Mouse (Mus musculus) stomach, embryonic 14.5 days (tissue): Measurements from ENCODE around the gene Abcf3. TPM values are rescaled to one million over a fixed set of nuclear protein-coding genes. Genes with fewer than 3 reads are reported as not detected.

Experiments used
- ATAC-seq: fragments of 200-750 bp; cut with Nextera tagmentation; 2 replicates; pipeline ENCODE4 v1.8.0; 2017; ENCODE audit warnings: low read depth, moderate TSS enrichment; ENCODE audit not compliant: insufficient number of reproducible peaks, insufficient read depth, low FRiP score
- H3K27ac ChIP-seq: fragments of 300-500 bp; sonication (generic); 2 replicates; pipeline ENCODE4 v1.5.1; 2014; ENCODE audit warnings: mild to moderate bottlenecking, low read length, moderate library complexity, mixed read lengths
- H3K27me3 ChIP-seq: fragments of 300-500 bp; sonication (generic); 2 replicates; pipeline ENCODE4 v1.6.1; 2014; ENCODE audit warnings: low read length, control low read depth, mixed read lengths; ENCODE audit not compliant: control insufficient read depth, insufficient read depth
- H3K36me3 ChIP-seq: fragments of 300-500 bp; sonication (generic); 2 replicates; pipeline ENCODE4 v1.6.1; 2014; ENCODE audit warnings: mild to moderate bottlenecking, control low read depth, low read length, moderate library complexity, mixed read lengths; ENCODE audit not compliant: control insufficient read depth, insufficient read depth
- H3K4me1 ChIP-seq: fragments of 300-500 bp; sonication (generic); 2 replicates; pipeline ENCODE4 v1.6.1; 2014; ENCODE audit warnings: low read length, control low read depth, mixed read lengths; ENCODE audit not compliant: control insufficient read depth, insufficient read depth
- H3K4me2 ChIP-seq: fragments of 300-500 bp; sonication (generic); replicated peaks from 2 replicates; pipeline ENCODE4 v1.6.1; 2014; ENCODE audit warnings: low read depth, low read length, control low read depth
- H3K4me3 ChIP-seq: fragments of 300-500 bp; sonication (generic); 2 replicates; pipeline ENCODE4 v1.5.1; 2014; ENCODE audit warnings: low read depth, low read length, control low read depth
- H3K9ac ChIP-seq: fragments of 300-500 bp; sonication (generic); replicated peaks from 2 replicates; pipeline ENCODE4 v1.6.1; 2014; ENCODE audit warnings: low read depth, mild to moderate bottlenecking, control low read depth, low read length, moderate library complexity, mixed read lengths
- H3K9me3 ChIP-seq: fragments of 300-500 bp; sonication (generic); 2 replicates; pipeline ENCODE4 v1.6.1; 2016; ENCODE audit warnings: low read depth, low read length, control low read depth; ENCODE audit not compliant: control insufficient read depth
- WGBS: fragments of 180-500 bp; shearing (Covaris S2); extraction: QIAGEN DNeasy Blood & Tissue Kit; methylation state at CpG from one replicate; pipeline ENCODE4 v1.1.7; 2014; 5-methylcytosine and 5-hydroxymethylcytosine counted together
- polyA plus RNA-seq: library from polyadenylated mRNA; unstranded; fragments of >200 nt; fragmentation: Nextera tagmentation; extraction: Ambion mirVana; gene quantifications from 2 replicates; pipeline ENCODE4 v1.2.1, GENCODE M21; 2014

Gene Abcf3
- polyA plus RNA-seq, 1 experiment from 2014 or later, result 53.0 TPM

- no peaks in the 10 kb centered on the region for H3K27me3 ChIP-seq
- ATAC-seq, result peak; percentile 36; the same call in 1 of the 2 replicates
These were observed 30.5 kb upstream of the Abcf3 start for GRCm38 (mm10) chr16:20517701-20518374.

DNA sequence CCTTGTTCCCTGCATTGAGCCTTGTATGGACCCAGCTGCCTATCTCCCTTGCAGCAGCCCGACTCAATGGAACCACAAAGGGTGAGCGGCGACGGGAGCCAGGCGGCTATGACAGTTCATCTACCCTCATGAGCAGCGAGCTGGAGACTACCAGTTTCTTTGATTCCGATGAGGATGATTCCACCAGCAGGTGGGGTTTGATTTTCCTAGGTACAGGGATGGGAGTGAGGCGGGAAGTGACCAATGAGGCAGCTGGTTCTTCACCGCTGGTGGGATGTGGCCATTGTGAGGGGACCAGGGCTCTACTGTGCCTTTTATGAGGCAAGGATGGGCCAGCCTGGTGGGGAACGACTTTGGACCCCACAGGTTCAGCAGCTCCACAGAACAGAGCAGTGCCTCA is 24.5 kb upstream of the Abcf3 start:
- no peak overlapping the region for H3K4me2 ChIP-seq
- 0 out of 2 replicates have a peak, but pooled peaks cover 3% of the 10 kb centered on the region for H3K4me1 ChIP-seq
- H3K27ac ChIP-seq, result no peak overlapping the region
- H3K4me3 ChIP-seq, result no peak overlapping the region
- 85% methylated on average over 10 of the region's 10 CpGs for WGBS
- H3K9me3 ChIP-seq, result no peaks in the 10 kb centered on the region
- no peaks in the 10 kb centered on the region for H3K27me3 ChIP-seq
- ATAC-seq, result no peak
- H3K9ac ChIP-seq, result no peak overlapping the region
- peaks cover 59% of the 10 kb centered on the region for H3K36me3 ChIP-seq

More at GRCm38 (mm10) chr16:20517701-20518374, 30.5 kb upstream of the Abcf3 start:
- Histone ChIP-seq H3K9ac (peak overlapping the region; percentile 90), H3K9me3 (no peaks in the 10 kb centered on the region), H3K4me1 (0 out of 2 replicates have a peak, but pooled peaks cover 10% of the 10 kb centered on the region), H3K4me3 (peak overlapping the region; percentile 94), H3K4me2 (peak overlapping the region; percentile 82), H3K27ac (peak overlapping the region; percentile 94), H3K36me3 (peaks cover 5% of the 10 kb centered on the region)
- 0% methylated on average over 6 of the region's 6 CpGs for WGBS

GRCm38 (mm10) chr16:20528779-20529178 is 19.6 kb upstream of the Abcf3 start:
- no peak overlapping the region for H3K4me2 ChIP-seq
- no peak for ATAC-seq
- WGBS, result 91% methylated on average over 5 of the region's 5 CpGs
- H3K4me1 ChIP-seq, result no peaks in the 10 kb centered on the region
- no peaks in the 10 kb centered on the region for H3K27me3 ChIP-seq
- no peaks in the 10 kb centered on the region for H3K9me3 ChIP-seq
- H3K9ac ChIP-seq, result no peak overlapping the region
- H3K27ac ChIP-seq, result no peak overlapping the region
- H3K36me3 ChIP-seq, result peaks cover 87% of the 10 kb centered on the region
- no peak overlapping the region for H3K4me3 ChIP-seq

DNA sequence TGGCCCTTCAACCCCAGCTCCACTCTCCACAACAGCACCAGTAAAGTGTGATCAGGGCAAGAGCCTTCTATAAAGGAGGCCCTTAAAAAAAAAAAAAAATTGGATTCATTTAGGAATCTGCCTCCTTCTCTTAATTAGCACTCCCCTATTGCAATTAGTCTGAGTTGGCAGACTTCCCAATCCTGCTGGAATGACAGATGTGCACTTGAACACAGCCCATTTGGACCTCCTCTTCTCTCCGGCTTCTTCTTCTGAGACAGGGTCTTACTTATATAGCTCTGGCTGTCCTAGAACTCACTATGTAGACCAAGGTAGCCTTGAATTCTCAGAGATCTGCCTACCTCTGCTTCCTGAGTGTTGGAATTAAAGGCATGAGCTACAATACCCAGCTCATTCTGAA is 19.0 kb upstream of the Abcf3 start:
- no peak overlapping the region for H3K4me3 ChIP-seq
- H3K27ac ChIP-seq, result no peak overlapping the region
- 69% methylated on average over 1 of the region's 1 CpGs for whole genome bisulfite sequencing
- peaks cover 81% of the 10 kb centered on the region for H3K36me3 ChIP-seq
- no peak overlapping the region for H3K9ac ChIP-seq
- H3K4me1 ChIP-seq, result no peaks in the 10 kb centered on the region
- no peak for ATAC-seq
- H3K9me3 ChIP-seq, result no peaks in the 10 kb centered on the region
- no peak overlapping the region for H3K4me2 ChIP-seq
- H3K27me3 ChIP-seq, result no peaks in the 10 kb centered on the region

- 92% methylated on average over 20 of the region's 20 CpGs for WGBS
These were observed 17.4 kb upstream of the Abcf3 start for GRCm38 (mm10) chr16:20530941-20531340.

GRCm38 (mm10) chr16:20534617-20535295 is 13.6 kb upstream of the Abcf3 start:
- ATAC-seq, result no peak
- Histone ChIP-seq H3K27me3 (no peaks in the 10 kb centered on the region), H3K36me3 (peaks cover 51% of the 10 kb centered on the region), H3K9ac (no peak overlapping the region; the same call in 1 of the 2 replicates), H3K4me3 (no peak overlapping the region), H3K4me1 (peaks cover 21% of the 10 kb centered on the region), H3K9me3 (no peaks in the 10 kb centered on the region), H3K27ac (no peak overlapping the region), H3K4me2 (peak overlapping the region; percentile 14; the same call in 1 of the 2 replicates)
- 47% methylated on average over 10 of the region's 10 CpGs for WGBS

More at GRCm38 (mm10) chr16:20530941-20531340, 17.4 kb upstream of the Abcf3 start:
- no peaks in the 10 kb centered on the region for H3K27me3 ChIP-seq
- no peak overlapping the region for H3K4me2 ChIP-seq
- no peak for ATAC-seq
- no peak overlapping the region for H3K9ac ChIP-seq
- H3K4me3 ChIP-seq, result no peak overlapping the region
- H3K36me3 ChIP-seq, result peaks cover 68% of the 10 kb centered on the region
- no peaks in the 10 kb centered on the region for H3K4me1 ChIP-seq
- no peak overlapping the region for H3K27ac ChIP-seq
- H3K9me3 ChIP-seq, result no peaks in the 10 kb centered on the region

- peaks cover 21% of the 10 kb centered on the region for H3K4me1 ChIP-seq
- H3K4me2 ChIP-seq, result peak within 1 kb of the TSS; percentile 92
- H3K4me3 ChIP-seq, result peak within 1 kb of the TSS; percentile 75
- H3K9me3 ChIP-seq, result no peaks in the 10 kb centered on the region
- peak within 1 kb of the TSS; percentile 75 for H3K9ac ChIP-seq
- H3K27ac ChIP-seq, result peak within 1 kb of the TSS; percentile 73; the same call in 1 of the 2 replicates
- ATAC-seq, result peak; percentile 98
- H3K36me3 ChIP-seq, result peaks cover 52% of the 10 kb centered on the region
- under 1% methylated on average over 49 of the region's 52 CpGs for WGBS
- H3K27me3 ChIP-seq, result no peaks in the 10 kb centered on the region
These were observed 12.9 kb upstream of the Abcf3 start, which contains the start of gene Ap2m1 for GRCm38 (mm10) chr16:20535296-20536080. Gene Ap2m1, plus strand, starts transcription at chr16:20535478.

DNA sequence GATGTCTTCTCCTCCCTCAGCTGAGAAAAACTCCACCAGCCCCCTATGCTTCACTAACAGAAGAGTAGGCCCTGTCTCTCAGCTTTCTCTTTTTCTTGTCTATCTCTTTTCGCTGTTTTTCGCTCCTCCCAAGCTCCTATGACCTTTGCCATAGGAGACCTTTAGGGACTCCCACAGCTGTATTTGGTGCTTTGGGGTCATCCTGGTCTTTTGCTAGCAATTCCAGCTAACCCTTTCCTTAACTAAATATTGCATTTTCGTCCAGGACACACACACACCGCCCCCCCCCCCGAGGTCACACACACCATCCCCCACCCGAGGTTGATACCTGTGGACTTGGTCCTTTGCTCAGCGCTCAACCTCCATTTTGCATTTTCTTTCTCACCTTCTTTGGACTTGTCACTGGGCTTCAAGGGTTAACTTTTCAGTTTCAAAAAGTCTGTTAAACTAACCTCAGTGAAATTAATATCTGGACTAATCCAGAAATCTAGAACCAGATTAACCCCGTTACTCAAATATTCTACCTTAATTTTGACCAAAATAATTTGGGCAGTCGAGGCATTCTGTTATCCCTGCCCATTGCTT is 12.2 kb upstream of the Abcf3 start:
- peak overlapping the region; percentile 92 for H3K4me2 ChIP-seq
- 29% methylated on average over 9 of the region's 9 CpGs for WGBS

More for the DNA sequence above, 12.2 kb upstream of the Abcf3 start:
- Histone ChIP-seq H3K36me3 (peaks cover 52% of the 10 kb centered on the region), H3K27ac (no peak overlapping the region; the same call in 1 of the 2 replicates), H3K9ac (peak overlapping the region; percentile 75), H3K9me3 (no peaks in the 10 kb centered on the region), H3K27me3 (no peaks in the 10 kb centered on the region), H3K4me3 (peak overlapping the region; percentile 75), H3K4me1 (peaks cover 21% of the 10 kb centered on the region)
- ATAC-seq, result no peak
